Mouse (Mus musculus) thymus, adult 2 months (tissue): ENCODE results near the gene Ttc33.

ENCODE experiments used
- CTCF ChIP-seq: fragments of 200-500 bp; IDR thresholded peaks from 2 replicates; pipeline ENCODE4 v1.5.1; 2012; ENCODE audit warnings: mild to moderate bottlenecking, control low read depth, low read length, moderate library complexity, borderline replicate concordance; ENCODE audit not compliant: control insufficient read depth, poor library complexity, insufficient read depth; ENCODE audit errors: extremely low read depth
- POLR2A ChIP-seq: fragments of 200-500 bp; IDR thresholded peaks from 2 replicates; pipeline ENCODE4 v1.6.1; 2012; ENCODE audit warnings: mild to moderate bottlenecking, low read length, control low read depth, moderate library complexity; ENCODE audit not compliant: control insufficient read depth, poor library complexity, insufficient read depth; ENCODE audit errors: extremely low read depth

- TF ChIP-seq POLR2A (no peak), CTCF (no peak)
Measured at GRCm38 (mm10) chr15:5184668-5185330, 526 bp upstream of the Ttc33 start.
